Mouse (Mus musculus): ENCODE data around the gene Cox6a2.

Cox6a2 gene

GRCm38 (mm10) chr7:128206152-128206551, at the start of gene Cox6a2:
TSS of gene Cox6a2 (minus strand) at chr7:128206387.
- DNase-seq (ENCODE audit: low read depth): no peak

GRCm38 (mm10) chr7:128255757-128256156, 49.6 kb upstream of the Cox6a2 start:
- DNase-seq (ENCODE audit: low read depth): no peak

GRCm38 (mm10) chr7:128254978-128255377, 48.8 kb upstream of the Cox6a2 start:
- no peak for DNase-seq (ENCODE audit: low read depth)

GRCm38 (mm10) chr7:128252609-128253008, 46.4 kb upstream of the Cox6a2 start:
- DNase-seq (ENCODE audit: low read depth): no peak

GRCm38 (mm10) chr7:128251946-128252345, 45.8 kb upstream of the Cox6a2 start:
- no peak for DNase-seq (ENCODE audit: low read depth)

GRCm38 (mm10) chr7:128249998-128250397, 43.8 kb upstream of the Cox6a2 start:
- DNase-seq (ENCODE audit: low read depth): no peak

- DNase-seq (ENCODE audit: low read depth): no peak
Measured at GRCm38 (mm10) chr7:128248081-128249042, 42.2 kb upstream of the Cox6a2 start.

GRCm38 (mm10) chr7:128247443-128247842, 41.3 kb upstream of the Cox6a2 start:
- DNase-seq (ENCODE audit: low read depth): peak; percentile 91

- no peak for DNase-seq (ENCODE audit: low read depth)
Measured at GRCm38 (mm10) chr7:128246496-128247391, 40.6 kb upstream of the Cox6a2 start, which contains the start of gene Tgfb1i1. TSS of gene Tgfb1i1 (plus strand) at chr7:128246812.

GRCm38 (mm10) chr7:128245547-128245946, 39.4 kb upstream of the Cox6a2 start:
- DNase-seq (ENCODE audit: low read depth): no peak

GRCm38 (mm10) chr7:128244410-128245025, 38.3 kb upstream of the Cox6a2 start:
- DNase-seq (ENCODE audit: low read depth): no peak

- DNase-seq (ENCODE audit: low read depth): no peak
Measured at GRCm38 (mm10) chr7:128243921-128244320, 37.7 kb upstream of the Cox6a2 start.

- DNase-seq (ENCODE audit: low read depth): no peak
Measured at GRCm38 (mm10) chr7:128242331-128242730, 36.1 kb upstream of the Cox6a2 start.

GRCm38 (mm10) chr7:128240131-128240784, 34.1 kb upstream of the Cox6a2 start:
- no peak for DNase-seq (ENCODE audit: low read depth)

- peak; percentile 67 for DNase-seq (ENCODE audit: low read depth)
Measured at GRCm38 (mm10) chr7:128238991-128239390, 32.8 kb upstream of the Cox6a2 start.

GRCm38 (mm10) chr7:128237927-128238778, 32.0 kb upstream of the Cox6a2 start, which contains the start of gene 9130023H24Rik:
TSS of gene 9130023H24Rik (minus strand) at chr7:128238031.
- DNase-seq (ENCODE audit: low read depth): peak; percentile 100

GRCm38 (mm10) chr7:128237593-128237926, 31.4 kb upstream of the Cox6a2 start:
- DNase-seq (ENCODE audit: low read depth): no peak

GRCm38 (mm10) chr7:128236856-128237592, 30.8 kb upstream of the Cox6a2 start, which contains the start of gene Armc5:
TSS of gene Armc5 (plus strand) at chr7:128237342.
- peak; percentile 63 for DNase-seq (ENCODE audit: low read depth)

GRCm38 (mm10) chr7:128236426-128236825, 30.2 kb upstream of the Cox6a2 start:
- no peak for DNase-seq (ENCODE audit: low read depth)

GRCm38 (mm10) chr7:128235481-128235880, 29.3 kb upstream of the Cox6a2 start:
- no peak for DNase-seq (ENCODE audit: low read depth)

Data from c-Kit-positive CD71-positive TER-119-negative erythroid progenitor cells, embryonic 14.5 days (primary cell).